Mouse (Mus musculus) ES-E14 (cell line): ENCODE data around the gene Lyrm1.

Source experiments
- CHD2 ChIP-seq: IDR thresholded peaks from 2 replicates; pipeline ENCODE4 v1.6.1; 2014; ENCODE audit warnings: mild to moderate bottlenecking, low read depth, low read length, inconsistent platforms
- HCFC1 ChIP-seq: IDR thresholded peaks from 2 replicates; pipeline ENCODE4 v1.6.1; 2012; ENCODE audit warnings: low read length, inconsistent platforms, borderline replicate concordance; ENCODE audit not compliant: insufficient read depth
- MAFK ChIP-seq: IDR thresholded peaks from 2 replicates; pipeline ENCODE4 v1.6.1; 2014; ENCODE audit warnings: mild to moderate bottlenecking, low read depth, low read length, inconsistent platforms; ENCODE audit not compliant: insufficient read depth
- ZNF384 ChIP-seq: IDR thresholded peaks from 2 replicates; pipeline ENCODE4 v1.6.1; 2012; ENCODE audit warnings: low read depth, low read length, inconsistent platforms

DNA sequence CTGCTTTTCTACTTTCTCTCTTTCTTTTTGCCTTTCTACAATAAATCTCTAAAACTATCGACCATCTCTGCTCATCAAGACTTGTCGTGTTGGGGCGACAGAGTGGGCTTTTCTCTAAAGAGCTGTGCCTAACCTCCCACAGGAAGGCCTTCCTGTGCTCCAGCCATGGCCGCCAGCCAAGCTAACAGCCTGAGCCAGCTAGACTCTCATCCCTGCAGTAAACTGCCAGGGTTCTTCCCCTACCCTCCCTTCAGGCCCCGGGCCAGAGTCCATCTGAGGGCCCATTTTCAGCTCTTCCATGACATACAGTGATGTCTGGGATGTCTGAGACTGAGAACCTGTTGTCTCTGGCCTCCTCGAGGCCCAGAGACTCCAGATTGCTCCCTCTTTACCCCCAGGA lies 80.6 kb downstream of the Lyrm1 start:
- TF ChIP-seq HCFC1 (no peak), ZNF384 (no peak), CHD2 (no peak), MAFK (no peak)
